Mouse (Mus musculus) intestine, embryonic 15.5 days (tissue): ENCODE measurements at regions not wholly inside any gene's neighbourhood (a gene's known extent, or its start where the extent isn't known, plus 50 kb on each side); places are given as distances from the start of the nearest gene placed in this dataset.

ENCODE experiments used
- ATAC-seq: fragments of 200-750 bp; cut with Nextera tagmentation; 2 replicates; pipeline ENCODE4 v1.8.0; 2017; ENCODE audit warnings: moderate TSS enrichment, moderate library complexity
- H3K27ac ChIP-seq: fragments of 300-500 bp; sonication (generic); 2 replicates; pipeline ENCODE4 v1.5.1; 2015; ENCODE audit warnings: mild to moderate bottlenecking, inconsistent platforms
- H3K27me3 ChIP-seq: fragments of 300-500 bp; sonication (generic); replicated peaks from 2 replicates; pipeline ENCODE4 v1.6.1; 2015; ENCODE audit warnings: inconsistent platforms
- H3K36me3 ChIP-seq: fragments of 300-500 bp; sonication (generic); 2 replicates; pipeline ENCODE4 v1.6.1; 2015; ENCODE audit warnings: inconsistent platforms
- H3K4me1 ChIP-seq: fragments of 300-500 bp; sonication (generic); replicated peaks from 2 replicates; pipeline ENCODE4 v1.6.1; 2015; ENCODE audit warnings: inconsistent platforms
- H3K4me2 ChIP-seq: fragments of 300-500 bp; sonication (generic); replicated peaks from 2 replicates; pipeline ENCODE4 v1.6.1; 2015; ENCODE audit warnings: mild to moderate bottlenecking, inconsistent platforms
- H3K4me3 ChIP-seq: fragments of 300-500 bp; sonication (generic); replicated peaks from 2 replicates; pipeline ENCODE4 v1.5.1; 2015; ENCODE audit warnings: inconsistent platforms
- H3K9ac ChIP-seq: fragments of 300-500 bp; sonication (generic); 2 replicates; pipeline ENCODE4 v1.6.1; 2015; ENCODE audit warnings: inconsistent platforms
- H3K9me3 ChIP-seq: fragments of 300-500 bp; sonication (generic); 2 replicates; pipeline ENCODE4 v1.6.1; 2016; ENCODE audit warnings: inconsistent platforms
- WGBS: fragments of 180-500 bp; shearing (Covaris S2); methylation state at CpG from one replicate; pipeline ENCODE4 v1.1.7; 2015; 5-methylcytosine and 5-hydroxymethylcytosine counted together

- Histone ChIP-seq H3K9ac (no peak overlapping the region), H3K4me2 (no peak overlapping the region), H3K27me3 (no peaks in the 10 kb centered on the region), H3K27ac (no peak overlapping the region), H3K9me3 (no peaks in the 10 kb centered on the region), H3K4me1 (no peaks in the 10 kb centered on the region), H3K4me3 (no peak overlapping the region), H3K36me3 (no peaks in the 10 kb centered on the region)
- WGBS, result 52% methylated on average over 5 of the region's 5 CpGs
- ATAC-seq, result no peak
These were observed 773.0 kb downstream of the Kcnj2 start for GRCm38 (mm10) chr11:111838996-111839395.

DNA sequence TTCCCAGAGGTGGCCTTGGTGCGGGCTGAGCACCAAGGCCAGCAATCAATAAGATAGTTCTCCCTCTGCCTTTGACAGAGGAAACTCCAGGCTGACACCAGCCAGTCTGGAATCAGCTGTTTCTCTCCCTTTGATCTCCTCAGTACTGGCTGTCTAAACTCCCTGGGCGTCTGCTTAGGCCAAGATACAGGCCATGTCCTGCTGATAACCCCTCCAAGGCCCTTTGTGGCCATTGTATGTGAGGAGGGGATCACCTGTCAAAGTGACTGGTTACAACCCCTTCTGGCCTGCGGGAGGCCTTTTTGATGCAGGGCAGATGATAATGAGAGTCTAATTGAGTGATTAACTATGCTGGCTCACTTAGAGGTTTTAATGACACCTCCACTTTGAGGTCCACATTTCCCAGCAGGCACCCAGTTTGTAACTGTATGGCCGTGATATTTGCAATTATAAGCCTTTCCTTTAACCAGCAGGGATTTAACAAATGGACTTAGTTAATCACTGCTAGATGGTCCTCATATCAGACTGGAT is 777.8 kb downstream of the Kcnj2 start:
- Histone ChIP-seq H3K4me2 (no peak overlapping the region), H3K4me3 (no peak overlapping the region), H3K9me3 (no peaks in the 10 kb centered on the region), H3K9ac (no peak overlapping the region), H3K36me3 (no peaks in the 10 kb centered on the region), H3K27me3 (no peaks in the 10 kb centered on the region), H3K4me1 (no peaks in the 10 kb centered on the region), H3K27ac (no peak overlapping the region)
- ATAC-seq, result no peak
- WGBS, result 47% methylated on average over 4 of the region's 4 CpGs

DNA sequence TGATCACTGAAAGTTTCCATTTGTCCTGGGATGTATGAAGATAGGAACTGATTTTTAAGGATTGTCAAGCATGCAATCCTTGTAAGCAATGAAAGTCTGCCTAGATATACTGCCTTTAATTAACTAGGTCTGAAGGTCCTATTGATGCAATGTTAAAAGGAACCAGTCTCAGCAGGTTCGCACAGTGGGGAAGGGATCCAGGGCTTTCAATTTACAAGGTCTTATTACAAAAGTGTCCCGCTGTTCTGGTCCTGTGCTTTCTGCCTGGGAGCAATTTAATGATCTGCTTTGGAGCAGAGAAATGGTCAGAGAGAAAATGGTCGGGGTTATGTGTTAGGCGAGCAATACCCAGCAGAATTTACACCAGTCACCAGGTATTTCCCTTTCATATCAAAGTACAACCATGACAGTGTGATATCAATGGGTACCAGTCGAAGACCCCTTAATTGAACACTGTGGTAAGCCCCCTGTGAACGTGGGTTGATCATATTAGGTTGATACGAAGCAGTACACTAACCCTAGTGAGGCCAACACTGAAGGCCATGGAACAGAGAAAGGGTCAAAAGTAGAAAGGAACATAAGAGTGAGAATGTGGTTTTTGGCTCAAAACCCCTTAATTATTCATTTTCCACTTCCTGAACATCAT is 778.5 kb downstream of the Kcnj2 start:
- H3K27me3 ChIP-seq, result no peaks in the 10 kb centered on the region
- H3K4me2 ChIP-seq, result no peak overlapping the region
- H3K36me3 ChIP-seq, result no peaks in the 10 kb centered on the region
- WGBS, result 49% methylated on average over 7 of the region's 7 CpGs
- ATAC-seq, result no peak
- no peak overlapping the region for H3K9ac ChIP-seq
- H3K9me3 ChIP-seq, result no peaks in the 10 kb centered on the region
- H3K4me1 ChIP-seq, result no peaks in the 10 kb centered on the region
- no peak overlapping the region for H3K27ac ChIP-seq
- H3K4me3 ChIP-seq, result no peak overlapping the region

DNA sequence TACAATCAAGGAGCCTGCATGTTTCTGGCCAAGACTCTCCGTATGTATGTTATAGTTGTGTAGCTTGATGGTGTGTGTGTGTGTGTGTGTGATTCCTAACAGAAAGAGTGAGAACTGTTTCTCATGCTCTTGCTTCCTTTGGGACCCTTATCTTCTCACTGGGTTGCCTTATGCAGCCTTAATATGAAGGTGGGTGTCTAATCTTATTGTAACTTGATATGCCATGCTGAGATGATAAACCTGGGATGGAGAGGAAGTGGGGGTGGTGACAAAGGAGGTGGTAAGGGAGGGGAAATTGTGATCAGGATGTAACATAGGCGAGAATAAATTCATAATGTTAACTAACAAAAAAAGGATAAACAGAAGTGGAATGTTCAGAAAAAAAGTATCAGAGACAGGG is 791.3 kb downstream of the Kcnj2 start:
- no peaks in the 10 kb centered on the region for H3K36me3 ChIP-seq
- H3K4me2 ChIP-seq, result no peak overlapping the region
- no peaks in the 10 kb centered on the region for H3K27me3 ChIP-seq
- WGBS, result 69% methylated on average over 2 of the region's 2 CpGs
- no peaks in the 10 kb centered on the region for H3K4me1 ChIP-seq
- ATAC-seq, result no peak
- no peaks in the 10 kb centered on the region for H3K9me3 ChIP-seq
- no peak overlapping the region for H3K9ac ChIP-seq
- H3K27ac ChIP-seq, result no peak overlapping the region
- no peak overlapping the region for H3K4me3 ChIP-seq

- H3K9ac ChIP-seq, result no peak overlapping the region
- ATAC-seq, result no peak
- H3K4me3 ChIP-seq, result no peak overlapping the region
- H3K36me3 ChIP-seq, result no peaks in the 10 kb centered on the region
- no peak overlapping the region for H3K27ac ChIP-seq
- WGBS, result 68% methylated on average over 5 of the region's 5 CpGs
- H3K4me2 ChIP-seq, result no peak overlapping the region
- H3K4me1 ChIP-seq, result no peaks in the 10 kb centered on the region
- no peaks in the 10 kb centered on the region for H3K9me3 ChIP-seq
- no peaks in the 10 kb centered on the region for H3K27me3 ChIP-seq
These were observed 792.1 kb downstream of the Kcnj2 start for GRCm38 (mm10) chr11:111858111-111858510.

DNA sequence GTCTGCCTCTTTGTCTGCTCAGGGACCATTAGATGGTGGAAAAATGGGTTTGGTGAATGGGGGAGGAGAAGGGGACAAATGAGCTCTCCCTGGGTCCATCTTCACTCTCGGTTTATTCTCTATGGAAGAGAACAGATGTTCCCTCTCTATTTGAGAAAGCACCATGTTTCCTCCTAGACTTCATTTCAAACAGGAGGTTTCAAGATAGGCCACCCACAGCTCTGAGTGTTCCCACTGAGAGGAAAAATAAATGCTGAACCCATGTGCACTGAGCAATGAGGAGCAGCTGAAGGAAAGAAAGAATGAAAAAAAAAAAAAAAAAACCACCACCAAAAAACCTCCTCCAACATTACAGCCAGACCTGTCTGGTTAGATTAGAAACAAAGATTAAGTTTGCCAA is 799.2 kb downstream of the Kcnj2 start:
- no peaks in the 10 kb centered on the region for H3K36me3 ChIP-seq
- 48% methylated on average over 1 of the region's 1 CpGs for WGBS
- no peaks in the 10 kb centered on the region for H3K4me1 ChIP-seq
- no peak overlapping the region for H3K27ac ChIP-seq
- H3K4me3 ChIP-seq, result no peak overlapping the region
- no peaks in the 10 kb centered on the region for H3K27me3 ChIP-seq
- no peak for ATAC-seq
- H3K9ac ChIP-seq, result no peak overlapping the region
- H3K9me3 ChIP-seq, result no peaks in the 10 kb centered on the region
- H3K4me2 ChIP-seq, result no peak overlapping the region

DNA sequence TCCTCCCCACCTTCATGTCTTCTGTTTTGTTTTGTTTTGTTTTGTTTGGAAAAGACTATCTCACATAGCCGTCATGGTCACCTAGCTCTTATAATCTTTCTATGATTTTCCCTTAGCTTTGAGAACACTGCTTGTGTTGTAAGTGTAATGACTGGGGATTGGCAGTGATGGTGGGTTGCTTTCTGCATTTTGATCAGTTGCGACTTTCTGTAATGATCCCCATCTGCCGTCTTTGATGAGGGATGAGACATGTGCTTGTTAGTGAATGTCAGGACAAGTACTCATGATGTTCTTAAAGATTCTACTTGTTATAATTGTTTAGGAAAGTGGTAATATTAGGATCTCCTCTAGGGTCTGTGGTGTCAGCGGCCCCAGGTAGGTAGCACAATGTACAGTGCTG is 809.4 kb downstream of the Kcnj2 start:
- Histone ChIP-seq H3K4me2 (no peak overlapping the region), H3K9me3 (no peaks in the 10 kb centered on the region), H3K27me3 (no peaks in the 10 kb centered on the region), H3K27ac (no peak overlapping the region), H3K4me3 (no peak overlapping the region), H3K9ac (no peak overlapping the region), H3K36me3 (no peaks in the 10 kb centered on the region), H3K4me1 (no peaks in the 10 kb centered on the region)
- no peak for ATAC-seq
- WGBS, result 92% methylated on average over 4 of the region's 4 CpGs

DNA sequence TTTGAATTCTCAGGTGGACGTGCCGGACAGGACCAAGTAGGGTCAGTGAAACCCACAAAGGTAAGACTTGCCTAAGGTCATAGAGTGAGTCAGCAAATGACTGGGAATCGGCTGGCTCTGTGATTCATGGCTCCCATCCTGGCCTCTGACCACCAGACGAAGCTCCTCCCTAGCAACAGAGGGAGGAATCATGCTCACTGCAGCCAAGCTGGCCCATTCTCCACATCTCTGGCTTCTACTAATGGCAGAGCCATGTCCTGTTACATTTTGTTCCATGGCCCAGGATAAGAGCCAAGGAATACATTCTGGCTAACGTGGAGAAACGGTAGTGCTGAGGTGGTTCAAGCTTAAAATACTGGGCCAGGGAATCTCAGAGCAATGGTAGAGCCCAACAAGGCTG is 814.2 kb downstream of the Kcnj2 start:
- Histone ChIP-seq H3K27ac (no peak overlapping the region), H3K4me1 (no peaks in the 10 kb centered on the region), H3K4me2 (no peak overlapping the region), H3K4me3 (no peak overlapping the region), H3K9me3 (no peaks in the 10 kb centered on the region), H3K9ac (no peak overlapping the region), H3K36me3 (no peaks in the 10 kb centered on the region), H3K27me3 (no peaks in the 10 kb centered on the region)
- no peak for ATAC-seq
- 88% methylated on average over 6 of the region's 6 CpGs for WGBS

DNA sequence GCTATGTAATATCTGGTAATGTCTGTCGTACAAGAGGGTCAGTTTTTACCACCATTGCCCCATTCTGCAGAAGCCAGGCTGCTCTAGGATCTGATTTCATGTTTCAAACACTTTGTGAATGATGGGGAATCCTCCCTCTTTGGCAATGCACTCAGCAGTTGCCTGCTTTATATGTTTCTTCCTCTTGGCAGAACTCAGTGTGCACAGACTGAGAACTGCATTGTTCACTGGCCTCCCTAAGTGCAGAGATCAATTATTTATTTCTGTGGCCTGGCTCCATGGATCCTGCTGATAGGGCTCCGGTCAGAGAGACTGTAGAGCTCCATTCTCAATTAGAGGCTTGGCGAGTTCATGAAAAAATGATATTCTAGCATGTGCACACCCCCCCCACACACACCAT is 824.1 kb downstream of the Kcnj2 start:
- no peak overlapping the region for H3K4me3 ChIP-seq
- no peak overlapping the region for H3K27ac ChIP-seq
- ATAC-seq, result no peak
- H3K36me3 ChIP-seq, result no peaks in the 10 kb centered on the region
- H3K4me1 ChIP-seq, result no peaks in the 10 kb centered on the region
- no peaks in the 10 kb centered on the region for H3K27me3 ChIP-seq
- 57% methylated on average over 3 of the region's 3 CpGs for WGBS
- H3K4me2 ChIP-seq, result no peak overlapping the region
- no peaks in the 10 kb centered on the region for H3K9me3 ChIP-seq
- no peak overlapping the region for H3K9ac ChIP-seq

GRCm38 (mm10) chr11:111893861-111894260 is 827.9 kb downstream of the Kcnj2 start:
- H3K36me3 ChIP-seq, result no peaks in the 10 kb centered on the region
- WGBS, result 58% methylated on average over 8 of the region's 8 CpGs
- no peaks in the 10 kb centered on the region for H3K9me3 ChIP-seq
- H3K9ac ChIP-seq, result no peak overlapping the region
- H3K4me1 ChIP-seq, result no peaks in the 10 kb centered on the region
- H3K27ac ChIP-seq, result no peak overlapping the region
- H3K4me3 ChIP-seq, result no peak overlapping the region
- H3K27me3 ChIP-seq, result no peaks in the 10 kb centered on the region
- H3K4me2 ChIP-seq, result no peak overlapping the region
- ATAC-seq, result no peak

- no peaks in the 10 kb centered on the region for H3K4me1 ChIP-seq
- ATAC-seq, result no peak
- 78% methylated on average over 4 of the region's 4 CpGs for WGBS
- no peak overlapping the region for H3K9ac ChIP-seq
- no peak overlapping the region for H3K4me2 ChIP-seq
- H3K4me3 ChIP-seq, result no peak overlapping the region
- no peaks in the 10 kb centered on the region for H3K9me3 ChIP-seq
- H3K27me3 ChIP-seq, result no peaks in the 10 kb centered on the region
- no peak overlapping the region for H3K27ac ChIP-seq
- H3K36me3 ChIP-seq, result no peaks in the 10 kb centered on the region
These were observed 829.5 kb downstream of the Kcnj2 start for GRCm38 (mm10) chr11:111895221-111896200.

DNA sequence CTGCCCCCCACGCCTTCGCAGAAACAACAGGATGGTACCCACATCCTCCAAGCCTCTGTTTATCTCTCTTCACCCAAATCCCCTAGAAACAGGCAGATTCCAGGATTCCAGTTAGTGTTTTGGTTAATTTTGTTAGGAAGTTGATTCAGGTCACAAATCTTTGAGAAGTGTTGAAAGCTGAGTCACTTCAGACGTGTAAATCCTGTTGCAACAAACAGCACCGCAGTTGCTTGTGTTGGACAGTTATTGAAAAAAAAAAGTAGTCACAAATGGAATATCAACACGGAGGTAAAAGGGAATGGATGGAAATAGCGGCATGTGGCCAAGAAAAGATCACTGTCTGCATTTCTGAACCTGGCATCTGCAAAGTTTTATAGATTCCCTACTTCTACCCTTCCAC is 831.0 kb downstream of the Kcnj2 start:
- H3K9me3 ChIP-seq, result no peaks in the 10 kb centered on the region
- no peaks in the 10 kb centered on the region for H3K36me3 ChIP-seq
- 81% methylated on average over 6 of the region's 6 CpGs for WGBS
- ATAC-seq, result no peak
- no peak overlapping the region for H3K9ac ChIP-seq
- H3K4me1 ChIP-seq, result no peaks in the 10 kb centered on the region
- no peak overlapping the region for H3K4me3 ChIP-seq
- no peaks in the 10 kb centered on the region for H3K27me3 ChIP-seq
- no peak overlapping the region for H3K27ac ChIP-seq
- no peak overlapping the region for H3K4me2 ChIP-seq
